Mouse (Mus musculus) intestine, embryonic 15.5 days (tissue): ENCODE measurements at regions not wholly inside any gene's neighbourhood (a gene's known extent, or its start where the extent isn't known, plus 50 kb on each side); places are given as distances from the start of the nearest gene placed in this dataset.
"Not testable (repeated sequence)": the region's sequence is repeated elsewhere in the genome, so short reads cannot be mapped to it uniquely, and the experiment has no call there.

Experiments
- ATAC-seq: fragments of 200-750 bp; cut with Nextera tagmentation; 2 replicates; pipeline ENCODE4 v1.8.0; 2017; ENCODE audit warnings: moderate TSS enrichment, moderate library complexity
- H3K27ac ChIP-seq: fragments of 300-500 bp; sonication (generic); 2 replicates; pipeline ENCODE4 v1.5.1; 2015; ENCODE audit warnings: mild to moderate bottlenecking, inconsistent platforms
- H3K27me3 ChIP-seq: fragments of 300-500 bp; sonication (generic); replicated peaks from 2 replicates; pipeline ENCODE4 v1.6.1; 2015; ENCODE audit warnings: inconsistent platforms
- H3K36me3 ChIP-seq: fragments of 300-500 bp; sonication (generic); 2 replicates; pipeline ENCODE4 v1.6.1; 2015; ENCODE audit warnings: inconsistent platforms
- H3K4me1 ChIP-seq: fragments of 300-500 bp; sonication (generic); replicated peaks from 2 replicates; pipeline ENCODE4 v1.6.1; 2015; ENCODE audit warnings: inconsistent platforms
- H3K4me2 ChIP-seq: fragments of 300-500 bp; sonication (generic); replicated peaks from 2 replicates; pipeline ENCODE4 v1.6.1; 2015; ENCODE audit warnings: mild to moderate bottlenecking, inconsistent platforms
- H3K4me3 ChIP-seq: fragments of 300-500 bp; sonication (generic); replicated peaks from 2 replicates; pipeline ENCODE4 v1.5.1; 2015; ENCODE audit warnings: inconsistent platforms
- H3K9ac ChIP-seq: fragments of 300-500 bp; sonication (generic); 2 replicates; pipeline ENCODE4 v1.6.1; 2015; ENCODE audit warnings: inconsistent platforms
- H3K9me3 ChIP-seq: fragments of 300-500 bp; sonication (generic); 2 replicates; pipeline ENCODE4 v1.6.1; 2016; ENCODE audit warnings: inconsistent platforms
- WGBS: fragments of 180-500 bp; shearing (Covaris S2); methylation state at CpG from one replicate; pipeline ENCODE4 v1.1.7; 2015; 5-methylcytosine and 5-hydroxymethylcytosine counted together

DNA sequence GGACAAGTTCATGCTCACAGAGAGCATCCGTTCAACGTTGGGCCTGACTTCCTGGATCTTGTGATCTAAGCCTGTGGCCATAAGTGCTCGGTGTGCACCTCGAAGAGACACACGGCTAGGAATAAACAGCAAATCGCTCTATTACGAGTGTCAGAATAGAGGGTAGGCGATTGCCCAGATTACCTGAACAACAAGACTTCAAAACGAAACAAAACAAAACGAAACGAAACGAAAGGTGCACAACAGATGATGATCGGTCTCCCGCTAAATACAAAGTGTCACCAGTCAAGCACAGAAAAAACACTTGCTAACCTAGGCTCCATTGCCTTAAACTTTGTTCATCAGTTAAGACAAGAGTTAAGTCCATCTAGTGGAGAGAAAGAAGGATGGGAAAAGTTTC, 67.4 kb downstream of the Pdia4 start:
- not testable (repeated sequence) for H3K27ac ChIP-seq, H3K4me1 ChIP-seq, H3K9ac ChIP-seq, H3K36me3 ChIP-seq, H3K27me3 ChIP-seq, H3K4me2 ChIP-seq, H3K9me3 ChIP-seq, H3K4me3 ChIP-seq, ATAC-seq
- 88% methylated on average over 9 of the region's 14 CpGs for WGBS

DNA sequence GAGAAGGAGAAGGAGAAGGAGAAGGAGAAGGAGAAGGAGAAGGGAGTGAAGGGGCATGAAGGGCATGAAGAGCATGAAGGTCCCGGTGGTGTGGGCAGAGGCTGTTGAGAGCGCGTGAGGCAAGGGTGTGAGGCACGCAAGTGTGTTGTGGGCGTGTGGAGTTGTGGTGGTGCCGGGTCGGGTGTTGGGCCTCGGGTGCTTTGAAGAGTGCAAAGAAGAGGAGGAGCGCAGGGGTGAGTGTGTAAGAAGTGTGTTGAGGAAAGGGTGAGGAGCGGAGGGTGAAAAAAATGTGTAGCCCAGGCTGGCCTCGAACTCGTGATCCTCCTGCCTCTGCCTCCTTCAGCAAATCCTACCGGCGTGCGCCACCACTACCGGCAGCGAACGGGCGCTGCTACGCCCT, 69.4 kb downstream of the Pdia4 start:
- H3K4me2 ChIP-seq: peak overlapping the region; percentile 37; the same call in 1 of the 2 replicates
- not testable (repeated sequence) for H3K36me3 ChIP-seq, ATAC-seq, H3K9me3 ChIP-seq, H3K27me3 ChIP-seq, H3K4me1 ChIP-seq, H3K27ac ChIP-seq, H3K9ac ChIP-seq, H3K4me3 ChIP-seq
- no CpG with 5 or more reads among the region's 20 CpGs for WGBS

- peak overlapping the region; percentile 43 for H3K4me3 ChIP-seq
- not testable (repeated sequence) for H3K4me1 ChIP-seq, H3K9ac ChIP-seq, H3K27ac ChIP-seq, H3K36me3 ChIP-seq, H3K9me3 ChIP-seq, H3K27me3 ChIP-seq, ATAC-seq
- peak overlapping the region; percentile 59 for H3K4me2 ChIP-seq
- 8% methylated on average over 19 of the region's 47 CpGs for WGBS
These were observed 73.0 kb downstream of the Pdia4 start for GRCm38 (mm10) chr6:47740216-47740615.

DNA sequence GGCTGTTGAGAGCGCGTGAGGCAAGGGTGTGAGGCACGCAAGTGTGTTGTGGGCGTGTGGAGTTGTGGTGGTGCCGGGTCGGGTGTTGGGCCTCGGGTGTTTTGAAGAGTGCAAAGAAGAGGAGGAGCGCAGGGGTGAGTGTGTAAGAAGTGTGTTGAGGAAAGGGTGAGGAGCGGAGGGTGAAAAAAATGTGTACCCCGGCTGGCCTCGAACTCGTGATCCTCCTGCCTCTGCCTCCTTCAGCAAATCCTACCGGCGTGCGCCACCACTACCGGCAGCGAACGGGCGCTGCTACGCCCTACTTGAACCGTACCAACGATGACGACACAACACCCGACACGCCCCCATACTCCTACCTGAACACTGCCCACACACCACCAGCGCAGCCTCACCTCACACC, 73.5 kb downstream of the Pdia4 start:
- H3K27me3 ChIP-seq, H3K27ac ChIP-seq, ATAC-seq, H3K9me3 ChIP-seq, H3K9ac ChIP-seq, H3K4me1 ChIP-seq, H3K4me3 ChIP-seq, H3K36me3 ChIP-seq: not testable (repeated sequence)
- WGBS: 9% methylated on average over 11 of the region's 26 CpGs
- 0 out of 2 replicates have a peak overlapping the region, but pooled peaks have one; percentile 33 for H3K4me2 ChIP-seq

DNA sequence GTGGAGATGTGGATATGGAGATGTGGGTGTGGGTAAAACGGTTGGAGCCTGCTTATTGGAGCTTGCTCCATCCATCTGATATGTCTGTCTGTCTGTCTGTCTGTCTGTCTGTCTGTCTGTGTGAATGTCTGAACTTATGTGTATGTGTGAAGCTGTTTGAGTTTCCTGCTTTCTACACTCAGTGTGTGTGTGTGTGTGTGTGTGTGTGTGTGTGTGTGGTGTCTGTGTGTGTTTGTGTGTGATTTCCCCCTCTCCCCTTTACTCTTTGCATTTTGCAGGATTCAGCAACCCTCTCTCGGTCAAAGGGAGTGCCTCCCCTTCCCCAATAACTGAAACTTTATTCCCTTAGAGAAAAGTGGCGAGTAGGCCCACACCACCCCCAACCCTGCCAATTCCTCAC, 75.3 kb downstream of the Pdia4 start:
- H3K27ac ChIP-seq, H3K4me1 ChIP-seq, H3K9me3 ChIP-seq, H3K36me3 ChIP-seq, H3K4me3 ChIP-seq, H3K27me3 ChIP-seq, ATAC-seq, H3K9ac ChIP-seq, H3K4me2 ChIP-seq: not testable (repeated sequence)
- WGBS: no CpG with 5 or more reads among the region's 3 CpGs
